Mouse (Mus musculus): Measurements from ENCODE around the gene Mrtfa. TPM values are rescaled to one million over a fixed set of nuclear protein-coding genes. Genes with fewer than 3 reads are reported as not detected.

The Mrtfa gene
- polyA plus RNA-seq, 1 experiment from 2014 or later: 23.9 TPM

DNA sequence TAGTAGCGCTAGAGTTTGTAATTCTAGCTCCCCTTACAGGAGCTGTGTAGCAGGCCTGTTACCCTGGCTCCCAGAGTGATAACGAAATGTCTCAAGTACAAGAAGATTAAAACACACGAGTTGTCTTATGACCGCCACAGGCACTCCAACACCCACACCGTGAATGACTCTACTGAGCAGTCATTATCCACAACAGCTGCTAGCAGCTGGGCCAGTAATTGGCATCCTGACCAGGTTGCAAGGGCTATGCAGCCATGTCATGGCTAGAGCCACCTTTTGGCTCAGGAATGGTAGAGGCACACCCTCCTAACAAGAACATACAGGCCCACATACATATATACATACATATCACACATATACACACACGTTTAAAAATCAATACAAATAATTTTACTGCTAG, 70.4 kb downstream of the Mrtfa start:
- Histone ChIP-seq H3K4me1 (0 out of 2 replicates have a peak, but pooled peaks cover 3% of the 10 kb centered on the region), H3K36me3 (no peaks in the 10 kb centered on the region), H3K4me3 (replicated peaks) (no peak overlapping the region), H3K27me3 (replicated peaks) (no peaks in the 10 kb centered on the region), H3K9ac (no peak overlapping the region), H3K9me3 (no peaks in the 10 kb centered on the region), H3K4me2 (no peak overlapping the region), H3K27ac (no peak overlapping the region)
- ATAC-seq (ENCODE audit: insufficient read depth, low FRiP score, low read depth): no peak
- WGBS: 62% methylated on average over 6 of the region's 6 CpGs

DNA sequence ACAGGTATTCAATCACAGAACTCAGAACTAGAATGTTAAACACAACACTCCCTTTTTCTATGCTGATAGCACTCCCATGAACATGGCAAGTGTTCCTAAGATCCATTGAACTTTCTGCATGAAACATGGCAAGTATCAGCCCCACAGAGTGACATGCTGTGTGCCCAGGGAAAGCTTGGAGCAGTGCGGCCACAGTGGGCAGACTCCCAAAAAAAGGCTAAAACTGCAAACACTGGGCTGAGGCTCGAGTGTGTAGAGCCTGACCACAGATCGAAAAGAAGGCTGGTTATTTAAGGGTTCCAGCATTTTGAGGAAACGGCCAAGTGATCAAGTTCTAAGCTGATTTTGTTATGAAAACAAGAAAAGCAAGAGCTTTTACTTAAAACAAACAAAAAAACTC, 72.3 kb downstream of the Mrtfa start:
- no peak for ATAC-seq (ENCODE audit: insufficient read depth, low FRiP score, low read depth)
- no peak overlapping the region for H3K9ac ChIP-seq
- 71% methylated on average over 4 of the region's 4 CpGs for WGBS

DNA sequence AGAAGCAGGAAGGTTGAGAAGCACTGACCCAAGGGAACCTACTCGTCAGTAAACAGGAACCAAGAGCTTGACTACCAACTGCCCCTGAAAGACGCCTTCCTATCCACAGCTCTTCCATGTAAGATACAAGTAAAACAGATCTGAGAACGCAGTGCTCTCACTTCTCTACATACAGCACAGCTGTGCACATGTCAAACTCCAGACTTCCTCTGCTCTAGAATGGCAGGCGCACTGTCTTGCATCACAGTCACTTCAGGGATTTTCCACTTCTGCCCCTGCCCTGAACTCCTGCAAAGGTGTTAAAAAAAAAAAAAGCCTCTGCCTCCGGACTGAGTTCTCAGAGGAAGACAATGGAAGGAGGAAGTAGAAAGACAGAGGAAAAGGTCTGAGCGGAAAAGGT, 78.0 kb downstream of the Mrtfa start:
- no peak for ATAC-seq (ENCODE audit: insufficient read depth, low FRiP score, low read depth)
- Histone ChIP-seq H3K27ac (peak overlapping the region; percentile 40; the same call in 1 of the 2 replicates), H3K36me3 (no peaks in the 10 kb centered on the region), H3K9ac (no peak overlapping the region), H3K4me2 (no peak overlapping the region), H3K27me3 (replicated peaks) (no peaks in the 10 kb centered on the region), H3K4me1 (0 out of 2 replicates have a peak, but pooled peaks cover 3% of the 10 kb centered on the region), H3K9me3 (no peaks in the 10 kb centered on the region), H3K4me3 (replicated peaks) (no peak overlapping the region)
- 53% methylated on average over 6 of the region's 6 CpGs for WGBS

More for the DNA sequence above, 72.3 kb downstream of the Mrtfa start:
- Histone ChIP-seq H3K4me2 (no peak overlapping the region), H3K4me3 (replicated peaks) (no peak overlapping the region), H3K27me3 (replicated peaks) (no peaks in the 10 kb centered on the region), H3K4me1 (0 out of 2 replicates have a peak, but pooled peaks cover 3% of the 10 kb centered on the region), H3K36me3 (no peaks in the 10 kb centered on the region), H3K9me3 (no peaks in the 10 kb centered on the region), H3K27ac (no peak overlapping the region)

DNA sequence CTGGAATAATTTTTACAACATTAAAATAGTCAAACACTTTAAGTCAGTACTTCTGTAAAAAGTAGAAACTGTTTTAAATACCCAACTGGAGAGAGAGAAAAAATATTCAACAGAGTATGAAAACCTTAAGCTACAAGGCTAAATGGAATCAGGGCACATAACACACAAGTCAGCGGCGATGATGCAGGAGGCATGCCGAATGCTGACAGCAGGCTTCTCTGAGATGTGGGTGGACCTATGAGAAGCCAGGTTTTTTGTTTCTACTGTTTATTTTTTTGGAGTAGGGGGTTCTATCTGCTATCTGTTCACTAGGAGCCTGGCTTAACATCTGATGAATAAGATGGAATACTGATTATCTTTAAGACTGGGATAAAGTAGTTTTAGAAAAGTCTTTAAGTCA, 80.2 kb downstream of the Mrtfa start:
- H3K9ac ChIP-seq: no peak overlapping the region
- H3K4me3 ChIP-seq (replicated peaks): no peak overlapping the region
- ATAC-seq (ENCODE audit: insufficient read depth, low FRiP score, low read depth): no peak
- 54% methylated on average over 3 of the region's 3 CpGs for WGBS
- no peaks in the 10 kb centered on the region for H3K9me3 ChIP-seq
- no peak overlapping the region for H3K27ac ChIP-seq
- no peaks in the 10 kb centered on the region for H3K36me3 ChIP-seq
- H3K27me3 ChIP-seq (replicated peaks): no peaks in the 10 kb centered on the region
- peaks cover 4% of the 10 kb centered on the region for H3K4me1 ChIP-seq
- no peak overlapping the region for H3K4me2 ChIP-seq

DNA sequence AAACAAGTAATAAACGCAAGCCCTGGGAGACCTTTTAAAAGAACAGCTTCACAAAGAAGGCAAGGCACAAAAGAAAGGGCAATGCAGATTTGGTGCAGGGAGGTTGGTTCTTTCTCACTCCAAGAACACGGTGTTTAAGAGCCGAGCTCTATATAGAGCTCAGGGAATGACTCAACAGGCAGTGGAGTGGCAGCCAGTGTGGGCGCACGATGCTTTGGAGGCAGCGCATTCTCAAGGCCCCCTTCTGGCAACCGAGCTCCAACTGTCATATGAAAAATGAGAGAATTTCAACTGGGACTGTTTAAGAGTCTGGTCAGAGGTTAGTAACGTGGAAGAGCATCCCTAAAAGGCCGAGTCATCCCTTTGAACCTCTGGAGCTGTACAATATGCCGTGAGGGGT, 84.6 kb downstream of the Mrtfa start:
- no peaks in the 10 kb centered on the region for H3K36me3 ChIP-seq
- H3K9ac ChIP-seq: no peak overlapping the region
- H3K27ac ChIP-seq: no peak overlapping the region
- 41% methylated on average over 10 of the region's 10 CpGs for WGBS
- H3K9me3 ChIP-seq: no peaks in the 10 kb centered on the region
- H3K4me1 ChIP-seq: peaks cover 17% of the 10 kb centered on the region
- ATAC-seq (ENCODE audit: insufficient read depth, low FRiP score, low read depth): no peak
- H3K27me3 ChIP-seq (replicated peaks): no peaks in the 10 kb centered on the region
- H3K4me3 ChIP-seq (replicated peaks): no peak overlapping the region
- H3K4me2 ChIP-seq: no peak overlapping the region

DNA sequence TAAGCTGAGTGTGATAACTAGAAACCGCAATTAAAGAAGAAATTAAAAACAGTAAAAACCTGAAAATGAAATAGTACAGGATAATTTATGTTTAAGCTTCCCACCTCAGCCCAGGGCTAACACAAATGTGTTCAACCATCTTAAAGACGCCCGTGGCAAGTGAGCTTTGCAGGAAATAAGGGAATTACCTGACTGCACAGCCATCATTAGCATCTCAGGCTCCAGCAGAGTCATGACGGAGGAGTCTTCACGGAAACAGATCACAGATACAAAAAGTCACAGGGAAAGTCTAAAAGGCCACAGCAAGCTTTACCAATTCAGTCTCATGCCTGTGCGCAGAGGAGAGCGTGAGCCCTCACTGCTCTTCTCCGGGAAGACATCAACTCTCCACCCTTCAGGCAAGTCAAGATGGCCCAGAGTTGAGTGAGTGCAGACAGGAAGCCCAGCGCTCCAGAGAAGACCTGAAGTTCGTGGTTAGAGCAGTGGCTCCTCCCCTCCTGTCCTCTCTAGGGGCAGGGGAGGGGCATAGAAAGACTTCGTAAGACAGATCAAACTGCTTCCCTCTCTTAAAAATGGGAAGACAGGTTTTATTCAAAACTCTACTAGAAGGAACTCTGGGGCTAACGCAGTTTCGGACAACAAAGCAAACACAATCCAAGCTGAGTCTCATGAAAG, 85.8 kb downstream of the Mrtfa start:
- Histone ChIP-seq H3K27me3 (replicated peaks) (no peaks in the 10 kb centered on the region), H3K4me3 (replicated peaks) (no peak overlapping the region), H3K4me2 (peak overlapping the region; percentile 31; the same call in 1 of the 2 replicates), H3K36me3 (no peaks in the 10 kb centered on the region), H3K9me3 (no peaks in the 10 kb centered on the region), H3K9ac (no peak overlapping the region), H3K4me1 (peaks cover 17% of the 10 kb centered on the region), H3K27ac (0 out of 2 replicates have a peak overlapping the region, but pooled peaks have one; percentile 11)
- ATAC-seq (ENCODE audit: insufficient read depth, low FRiP score, low read depth): no peak
- 48% methylated on average over 13 of the region's 13 CpGs for WGBS

DNA sequence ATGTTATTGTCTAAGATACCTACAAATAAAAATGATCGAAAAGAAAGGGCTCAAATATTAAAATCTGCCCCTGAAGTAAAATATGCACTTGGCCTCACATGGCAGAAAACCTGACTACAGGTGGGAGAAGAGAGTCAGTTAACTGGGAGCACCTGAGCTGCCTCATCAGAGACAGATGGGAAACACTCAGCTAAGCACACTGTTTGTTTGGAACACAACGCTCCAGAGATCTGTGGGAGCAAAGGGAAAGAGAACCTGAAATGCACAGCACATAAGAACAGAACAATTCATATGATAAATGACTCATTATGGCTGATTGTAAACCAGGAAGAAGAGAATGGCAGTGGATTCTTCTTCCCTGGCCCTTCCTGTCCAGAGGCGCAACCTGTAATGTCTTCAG, 87.1 kb downstream of the Mrtfa start:
- no peak for ATAC-seq (ENCODE audit: insufficient read depth, low FRiP score, low read depth)
- no peaks in the 10 kb centered on the region for H3K36me3 ChIP-seq
- H3K4me3 ChIP-seq (replicated peaks): no peak overlapping the region
- H3K9ac ChIP-seq: no peak overlapping the region
- H3K27ac ChIP-seq: no peak overlapping the region
- no peaks in the 10 kb centered on the region for H3K9me3 ChIP-seq
- 72% methylated on average over 3 of the region's 3 CpGs for WGBS
- no peak overlapping the region for H3K4me2 ChIP-seq
- H3K4me1 ChIP-seq: peaks cover 17% of the 10 kb centered on the region
- no peaks in the 10 kb centered on the region for H3K27me3 ChIP-seq (replicated peaks)

DNA sequence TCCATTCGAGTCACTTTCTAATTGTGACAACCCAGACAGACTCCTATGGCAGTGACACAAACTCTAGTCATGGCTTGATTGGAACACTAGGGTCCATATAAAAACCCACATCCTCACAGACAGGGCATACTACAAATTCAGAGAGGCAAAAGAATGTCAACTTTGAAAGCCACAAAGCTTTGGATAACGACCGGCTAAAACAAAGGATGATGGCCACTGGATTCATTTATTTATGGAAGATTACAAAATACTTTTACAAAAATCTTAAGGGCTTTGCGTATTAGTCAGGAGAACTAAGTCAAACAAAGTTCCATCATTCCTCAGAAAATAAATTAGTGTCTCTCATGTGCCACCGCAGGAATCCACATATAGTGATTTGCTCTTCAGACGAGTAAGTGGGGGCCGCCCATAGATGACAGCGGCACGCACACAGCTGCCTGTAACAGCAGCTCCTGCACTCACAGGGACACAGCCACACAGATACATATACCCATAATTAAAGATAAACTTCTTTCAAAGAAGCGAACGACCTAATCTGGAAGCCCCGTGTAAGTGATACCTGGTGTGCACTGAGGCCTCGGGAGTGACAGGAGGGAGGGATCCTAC, 88.2 kb downstream of the Mrtfa start:
- Histone ChIP-seq H3K36me3 (no peaks in the 10 kb centered on the region), H3K9me3 (no peaks in the 10 kb centered on the region), H3K4me3 (replicated peaks) (no peak overlapping the region), H3K4me1 (peaks cover 20% of the 10 kb centered on the region), H3K4me2 (no peak overlapping the region), H3K27me3 (replicated peaks) (no peaks in the 10 kb centered on the region), H3K27ac (no peak overlapping the region), H3K9ac (no peak overlapping the region)
- ATAC-seq (ENCODE audit: insufficient read depth, low FRiP score, low read depth): no peak
- WGBS: 65% methylated on average over 13 of the region's 13 CpGs

DNA sequence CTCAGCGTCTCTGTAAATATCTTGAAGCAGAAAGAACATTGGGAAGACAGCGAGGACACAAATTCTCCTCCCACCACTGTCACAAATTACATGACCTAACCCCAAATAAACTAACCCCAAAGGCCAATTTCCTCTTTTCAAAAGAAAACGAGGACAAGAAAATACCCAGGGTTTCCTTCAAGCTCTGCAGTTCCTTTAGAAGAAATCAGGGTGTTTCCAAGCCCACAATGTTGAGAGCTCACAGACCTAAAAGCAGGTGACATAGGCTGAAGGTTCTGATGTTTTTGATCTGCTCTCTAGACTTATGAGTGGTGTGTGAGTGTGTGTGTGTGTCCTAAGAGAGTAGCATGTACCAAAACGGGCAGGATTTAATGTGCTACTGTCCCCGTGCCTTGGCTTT, 89.2 kb downstream of the Mrtfa start:
- Histone ChIP-seq H3K4me3 (replicated peaks) (no peak overlapping the region), H3K9ac (no peak overlapping the region), H3K9me3 (no peaks in the 10 kb centered on the region), H3K4me1 (peaks cover 28% of the 10 kb centered on the region), H3K36me3 (no peaks in the 10 kb centered on the region), H3K27ac (no peak overlapping the region), H3K27me3 (replicated peaks) (no peaks in the 10 kb centered on the region), H3K4me2 (no peak overlapping the region)
- WGBS: 67% methylated on average over 5 of the region's 5 CpGs
- ATAC-seq (ENCODE audit: insufficient read depth, low FRiP score, low read depth): no peak

DNA sequence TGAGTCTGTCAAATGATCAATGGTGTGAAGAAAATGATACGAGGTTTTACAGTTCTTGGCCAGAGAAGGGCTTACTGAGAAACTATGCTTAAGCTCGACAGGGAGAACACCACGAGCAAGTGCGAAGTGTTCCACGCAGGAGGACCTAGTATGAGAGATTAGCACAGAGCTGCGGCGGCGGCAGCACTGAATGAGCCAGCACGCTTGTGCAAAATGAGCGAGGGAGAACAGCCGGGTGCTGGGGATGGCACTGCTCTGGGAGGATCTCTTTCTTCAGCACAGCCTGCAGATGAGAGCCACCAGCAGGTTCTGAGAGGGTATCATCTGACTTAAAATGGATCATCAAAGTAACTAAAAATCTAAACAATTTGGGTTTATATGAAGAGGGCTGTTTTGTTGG, 91.3 kb downstream of the Mrtfa start:
- ATAC-seq (ENCODE audit: insufficient read depth, low FRiP score, low read depth): no peak
- Histone ChIP-seq H3K9me3 (no peaks in the 10 kb centered on the region), H3K4me3 (replicated peaks) (no peak overlapping the region), H3K4me1 (peaks cover 21% of the 10 kb centered on the region; the same call in 1 of the 2 replicates), H3K36me3 (no peaks in the 10 kb centered on the region), H3K27me3 (replicated peaks) (no peaks in the 10 kb centered on the region), H3K9ac (no peak overlapping the region), H3K27ac (no peak overlapping the region), H3K4me2 (no peak overlapping the region)
- 85% methylated on average over 11 of the region's 11 CpGs for WGBS

DNA sequence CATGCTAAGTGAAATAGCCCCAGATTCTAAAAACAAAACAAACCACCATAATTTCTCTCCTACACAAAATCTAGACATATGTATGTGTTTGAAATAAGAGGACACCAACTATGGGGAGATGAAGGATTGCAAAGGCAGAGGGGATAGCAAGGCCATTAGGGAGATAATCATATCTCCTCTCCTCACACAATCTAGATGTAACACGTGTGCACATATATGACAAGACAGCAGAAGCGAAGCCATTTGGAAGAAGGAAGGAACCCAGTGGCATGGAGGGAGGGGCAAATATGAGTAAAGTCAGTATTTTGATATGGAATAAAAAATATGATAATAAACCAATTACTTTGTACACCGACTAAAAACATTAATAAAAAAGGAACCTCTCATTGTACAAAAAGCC, 91.9 kb downstream of the Mrtfa start:
- Histone ChIP-seq H3K4me2 (no peak overlapping the region), H3K4me3 (replicated peaks) (no peak overlapping the region), H3K27me3 (replicated peaks) (no peaks in the 10 kb centered on the region), H3K36me3 (no peaks in the 10 kb centered on the region), H3K9me3 (no peaks in the 10 kb centered on the region), H3K4me1 (peaks cover 20% of the 10 kb centered on the region; the same call in 1 of the 2 replicates), H3K27ac (no peak overlapping the region), H3K9ac (no peak overlapping the region)
- 84% methylated on average over 3 of the region's 3 CpGs for WGBS
- ATAC-seq (ENCODE audit: insufficient read depth, low FRiP score, low read depth): no peak

DNA sequence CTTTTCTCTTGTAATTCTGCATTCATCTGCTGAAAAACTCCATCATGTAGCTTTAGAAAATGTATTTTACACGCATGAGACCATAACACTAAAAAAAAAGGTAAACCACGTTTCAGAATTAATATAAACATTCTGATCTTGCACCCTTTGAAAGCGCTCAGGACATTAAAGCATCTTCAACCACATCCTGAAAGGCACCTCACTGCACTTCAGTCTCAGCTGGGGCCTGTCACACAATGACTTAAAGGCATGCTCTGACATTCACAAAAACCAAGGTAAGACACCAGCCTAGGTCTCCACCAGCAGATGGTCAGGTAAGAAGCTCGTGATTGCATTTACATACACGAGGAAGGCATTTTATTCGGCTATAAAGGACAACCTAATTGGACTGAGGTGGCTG, 92.7 kb downstream of the Mrtfa start:
- peaks cover 17% of the 10 kb centered on the region; the same call in 1 of the 2 replicates for H3K4me1 ChIP-seq
- no peak for ATAC-seq (ENCODE audit: insufficient read depth, low FRiP score, low read depth)

More for the DNA sequence above, 92.7 kb downstream of the Mrtfa start:
- Histone ChIP-seq H3K4me3 (replicated peaks) (no peak overlapping the region), H3K9ac (no peak overlapping the region), H3K27me3 (replicated peaks) (no peaks in the 10 kb centered on the region), H3K27ac (no peak overlapping the region), H3K36me3 (no peaks in the 10 kb centered on the region), H3K4me2 (no peak overlapping the region), H3K9me3 (no peaks in the 10 kb centered on the region)
- WGBS: 61% methylated on average over 6 of the region's 6 CpGs

Data from stomach, embryonic 15.5 days (tissue).